Mouse (Mus musculus): ENCODE results near the gene Klk5.
A peak's percentile ranks its signal among the peaks of the same experiment; 100 is the strongest.

- TF ChIP-seq CTCF (IDR thresholded peaks at IDR 0.05; ENCODE audit: extremely low read depth, insufficient read depth, insufficient read length, insufficient replicate concordance) (peak; percentile 40; the same call in 1 of the 2 replicates), POLR2A (IDR thresholded peaks at IDR 0.05; ENCODE audit: low read depth, low read length) (no peak)
Measured at GRCm38 (mm10) chr7:43873237-43873636, 31.5 kb downstream of the Klk5 start.

All from spleen, adult 2 months (tissue).